Mouse (Mus musculus): ENCODE measurements at regions not wholly inside any gene's neighbourhood (a gene's known extent, or its start where the extent isn't known, plus 50 kb on each side); places are given as distances from the start of the nearest gene placed in this dataset.

DNA sequence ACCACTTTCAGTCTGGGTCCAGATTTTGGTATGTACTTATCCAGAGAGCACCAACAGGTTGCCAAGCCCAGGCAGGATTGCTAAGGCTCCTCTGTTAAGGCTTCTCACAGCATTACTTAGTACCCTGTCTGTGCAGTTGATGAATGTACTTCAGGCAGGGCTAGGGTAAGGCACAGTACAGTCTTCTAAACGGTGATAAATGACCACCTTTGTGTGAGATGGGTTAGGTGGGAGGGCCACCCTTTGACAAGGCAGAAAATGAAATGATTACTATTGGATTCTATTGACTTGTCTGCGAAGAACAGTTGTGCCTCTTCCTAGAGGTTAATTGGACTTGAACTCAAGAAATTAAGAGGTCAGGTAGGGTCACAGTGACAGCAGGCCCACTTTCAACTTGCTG lies 594.4 kb upstream of the Itga1 start:
- no peaks in the 10 kb centered on the region for H3K36me3 ChIP-seq (replicated peaks)
- TF ChIP-seq GATA1 (IDR thresholded peaks at IDR 0.05; ENCODE audit: borderline replicate concordance, low read length) (no peak), POLR2AphosphoS5 (IDR thresholded peaks at IDR 0.05; ENCODE audit: insufficient replicate concordance, low read depth, low read length) (no peak), TAL1 (conservative IDR thresholded peaks at IDR 0.05; ENCODE audit: low read depth, low read length) (no peak), CTCF (IDR thresholded peaks at IDR 0.05; ENCODE audit: low read depth, low read length) (no peak), GATA2 (IDR thresholded peaks at IDR 0.05; ENCODE audit: borderline replicate concordance, low read depth, low read length) (no peak)
- no peak for DNase-seq (ENCODE audit: low spot score)
- no peaks in the 10 kb centered on the region for H3K27me3 ChIP-seq (ENCODE audit: insufficient read depth, low read length)
- H3K4me3 ChIP-seq (ENCODE audit: low read depth, low read length) = no peak overlapping the region
- peaks cover 4% of the 10 kb centered on the region; the same call in 1 of the 2 replicates for H3K9me3 ChIP-seq (replicated peaks)
- no peak for ATAC-seq (ENCODE audit: extremely low read depth, insufficient number of reproducible peaks, low FRiP score, poor library complexity, severe bottlenecking)
- H3K4me1 ChIP-seq (ENCODE audit: insufficient read depth, low read depth, low read length) = no peaks in the 10 kb centered on the region

DNA sequence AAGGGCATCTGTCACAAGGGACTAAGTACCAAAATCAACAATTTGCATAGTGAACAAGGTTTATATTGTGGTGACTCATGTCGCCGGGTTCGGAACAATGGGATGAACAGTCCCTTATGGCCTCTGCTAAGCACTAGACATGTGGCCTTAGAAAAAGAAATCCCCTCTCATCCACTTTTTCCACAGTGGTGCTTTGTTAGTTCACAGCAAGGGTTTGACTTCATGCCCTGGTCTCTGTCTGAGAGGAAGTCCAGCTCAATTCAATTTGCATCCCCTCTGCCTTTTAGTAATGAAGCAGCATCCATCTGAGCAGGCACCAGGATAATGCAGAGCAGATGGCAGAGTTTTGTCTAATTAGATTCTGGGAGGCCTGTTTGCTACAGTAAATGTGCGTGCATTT lies 585.7 kb upstream of the Itga1 start:
- H3K9me3 ChIP-seq (replicated peaks) = no peaks in the 10 kb centered on the region
- no peak for TF ChIP-seq TAL1 (conservative IDR thresholded peaks at IDR 0.05; ENCODE audit: low read depth, low read length)
- no peak for TF ChIP-seq CTCF (IDR thresholded peaks at IDR 0.05; ENCODE audit: low read depth, low read length)
- TF ChIP-seq GATA2 (IDR thresholded peaks at IDR 0.05; ENCODE audit: borderline replicate concordance, low read depth, low read length) = no peak
- no peak for TF ChIP-seq GATA1 (IDR thresholded peaks at IDR 0.05; ENCODE audit: borderline replicate concordance, low read length)
- no peak for TF ChIP-seq POLR2AphosphoS5 (IDR thresholded peaks at IDR 0.05; ENCODE audit: insufficient replicate concordance, low read depth, low read length)
- H3K27me3 ChIP-seq (ENCODE audit: insufficient read depth, low read length) = no peaks in the 10 kb centered on the region
- DNase-seq (ENCODE audit: low spot score) (no peak), ATAC-seq (ENCODE audit: extremely low read depth, insufficient number of reproducible peaks, low FRiP score, poor library complexity, severe bottlenecking) (no peak)
- no peaks in the 10 kb centered on the region for H3K4me1 ChIP-seq (ENCODE audit: insufficient read depth, low read depth, low read length)
- H3K4me3 ChIP-seq (ENCODE audit: low read depth, low read length) = no peak overlapping the region
- H3K36me3 ChIP-seq (replicated peaks) = no peaks in the 10 kb centered on the region

DNA sequence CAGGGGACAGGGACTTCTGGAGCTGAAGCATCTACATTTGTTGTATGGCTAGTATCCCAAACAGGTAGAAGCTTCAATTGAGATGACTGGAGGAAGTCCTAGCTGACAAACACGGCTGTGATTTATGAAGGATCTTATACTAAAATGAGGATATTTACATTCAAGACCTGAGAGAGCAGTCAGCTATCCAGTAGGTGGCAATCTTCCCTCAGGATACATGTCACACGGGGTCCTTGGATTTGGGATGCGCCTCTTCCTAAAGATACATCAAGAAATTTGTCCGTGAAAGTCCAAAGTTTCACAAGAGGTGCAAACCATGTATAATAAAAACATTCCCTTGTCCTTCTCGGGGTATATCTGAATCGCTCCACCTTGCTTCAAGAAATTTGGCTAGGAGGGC lies 577.8 kb upstream of the Itga1 start:
- Histone ChIP-seq H3K4me3 (ENCODE audit: low read depth, low read length) (no peak overlapping the region), H3K36me3 (replicated peaks) (no peaks in the 10 kb centered on the region), H3K9me3 (replicated peaks) (peaks cover 6% of the 10 kb centered on the region; the same call in 1 of the 2 replicates), H3K27me3 (ENCODE audit: insufficient read depth, low read length) (no peaks in the 10 kb centered on the region), H3K4me1 (ENCODE audit: insufficient read depth, low read depth, low read length) (no peaks in the 10 kb centered on the region)
- DNase-seq (ENCODE audit: low spot score) (no peak), ATAC-seq (ENCODE audit: extremely low read depth, insufficient number of reproducible peaks, low FRiP score, poor library complexity, severe bottlenecking) (no peak)
- no peak for TF ChIP-seq TAL1 (conservative IDR thresholded peaks at IDR 0.05; ENCODE audit: low read depth, low read length)
- no peak for TF ChIP-seq CTCF (IDR thresholded peaks at IDR 0.05; ENCODE audit: low read depth, low read length)
- TF ChIP-seq GATA2 (IDR thresholded peaks at IDR 0.05; ENCODE audit: borderline replicate concordance, low read depth, low read length) = no peak
- no peak for TF ChIP-seq POLR2AphosphoS5 (IDR thresholded peaks at IDR 0.05; ENCODE audit: insufficient replicate concordance, low read depth, low read length)

DNA sequence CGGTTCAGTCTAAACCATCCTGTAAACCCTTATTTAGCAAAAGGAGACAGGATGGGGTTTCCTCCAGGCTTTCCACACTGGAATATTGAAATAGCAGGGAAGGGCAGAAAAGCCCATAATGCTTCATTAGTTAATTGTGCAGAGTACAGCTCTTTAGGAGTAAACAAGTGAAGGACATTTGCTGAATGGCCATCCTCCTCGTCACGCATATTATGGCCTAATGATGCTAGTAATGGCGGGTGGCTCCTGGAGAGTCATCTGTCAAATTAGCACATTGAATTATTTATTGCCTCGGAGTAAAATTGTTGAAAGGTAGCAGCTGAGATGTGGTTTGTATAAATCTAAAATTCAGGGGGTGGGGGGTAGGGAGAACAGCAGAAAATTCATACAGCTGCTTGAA lies 575.1 kb upstream of the Itga1 start:
- DNase-seq (ENCODE audit: low spot score) = no peak
- H3K4me3 ChIP-seq (ENCODE audit: low read depth, low read length) = no peak overlapping the region
- H3K27me3 ChIP-seq (ENCODE audit: insufficient read depth, low read length) = no peaks in the 10 kb centered on the region
- TF ChIP-seq CTCF (IDR thresholded peaks at IDR 0.05; ENCODE audit: low read depth, low read length) = no peak
- no peak for TF ChIP-seq GATA1 (IDR thresholded peaks at IDR 0.05; ENCODE audit: borderline replicate concordance, low read length)
- TF ChIP-seq TAL1 (conservative IDR thresholded peaks at IDR 0.05; ENCODE audit: low read depth, low read length) = no peak
- no peak for TF ChIP-seq POLR2AphosphoS5 (IDR thresholded peaks at IDR 0.05; ENCODE audit: insufficient replicate concordance, low read depth, low read length)
- TF ChIP-seq GATA2 (IDR thresholded peaks at IDR 0.05; ENCODE audit: borderline replicate concordance, low read depth, low read length) = no peak
- no peak for ATAC-seq (ENCODE audit: extremely low read depth, insufficient number of reproducible peaks, low FRiP score, poor library complexity, severe bottlenecking)
- H3K4me1 ChIP-seq (ENCODE audit: insufficient read depth, low read depth, low read length) = no peaks in the 10 kb centered on the region
- peaks cover 10% of the 10 kb centered on the region for H3K9me3 ChIP-seq (replicated peaks)
- H3K36me3 ChIP-seq (replicated peaks) = no peaks in the 10 kb centered on the region

DNA sequence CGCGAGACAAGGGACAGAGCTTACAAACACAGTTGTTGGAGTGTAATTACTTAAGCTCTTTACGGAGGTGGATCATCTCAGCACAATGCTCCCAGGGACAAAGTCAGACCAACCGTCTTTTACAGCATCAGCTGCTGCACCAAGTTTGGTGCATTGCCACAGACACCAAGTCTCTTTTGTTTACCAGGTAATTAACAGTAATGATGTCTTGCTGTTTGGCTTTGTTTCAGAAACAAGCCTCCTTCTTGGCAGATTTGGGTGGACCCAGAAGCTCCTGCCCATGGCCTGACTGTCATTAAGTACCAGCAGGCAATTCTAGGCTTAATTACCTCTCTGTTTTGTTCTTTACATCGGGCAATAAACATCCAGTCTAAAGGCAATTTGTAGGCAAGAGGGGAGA lies 572.0 kb upstream of the Itga1 start:
- TF ChIP-seq GATA2 (IDR thresholded peaks at IDR 0.05; ENCODE audit: borderline replicate concordance, low read depth, low read length) = no peak
- no peak for TF ChIP-seq CTCF (IDR thresholded peaks at IDR 0.05; ENCODE audit: low read depth, low read length)
- TF ChIP-seq POLR2AphosphoS5 (IDR thresholded peaks at IDR 0.05; ENCODE audit: insufficient replicate concordance, low read depth, low read length) = no peak
- no peak for TF ChIP-seq TAL1 (conservative IDR thresholded peaks at IDR 0.05; ENCODE audit: low read depth, low read length)
- TF ChIP-seq GATA1 (IDR thresholded peaks at IDR 0.05; ENCODE audit: borderline replicate concordance, low read length) = no peak
- H3K9me3 ChIP-seq (replicated peaks) = peaks cover 7% of the 10 kb centered on the region
- no peak for ATAC-seq (ENCODE audit: extremely low read depth, insufficient number of reproducible peaks, low FRiP score, poor library complexity, severe bottlenecking)
- DNase-seq (ENCODE audit: low spot score) = no peak
- H3K36me3 ChIP-seq (replicated peaks) = no peaks in the 10 kb centered on the region
- no peaks in the 10 kb centered on the region for H3K27me3 ChIP-seq (ENCODE audit: insufficient read depth, low read length)
- no peaks in the 10 kb centered on the region for H3K4me1 ChIP-seq (ENCODE audit: insufficient read depth, low read depth, low read length)
- H3K4me3 ChIP-seq (ENCODE audit: low read depth, low read length) = no peak overlapping the region

DNA sequence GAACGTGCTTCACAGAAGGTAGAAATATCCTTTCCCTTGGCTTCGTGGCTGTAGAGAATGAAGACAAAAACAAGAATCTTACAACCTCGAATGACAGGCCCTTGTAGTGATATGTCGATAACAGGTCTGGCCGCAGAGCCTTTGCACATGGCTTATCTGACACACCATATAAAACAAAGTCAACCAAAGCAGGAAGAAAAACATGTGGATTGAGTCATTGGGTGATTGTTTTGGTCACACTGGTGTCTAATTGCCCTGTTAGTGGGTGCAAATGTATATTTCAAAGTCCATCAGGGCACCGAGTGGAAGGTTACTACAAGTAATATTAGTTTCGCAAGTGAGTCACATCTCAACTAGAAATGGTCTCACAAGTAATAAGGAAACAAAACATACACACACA lies 569.9 kb upstream of the Itga1 start:
- no peak overlapping the region for H3K4me3 ChIP-seq (ENCODE audit: low read depth, low read length)
- DNase-seq (ENCODE audit: low spot score) = no peak
- no peaks in the 10 kb centered on the region for H3K4me1 ChIP-seq (ENCODE audit: insufficient read depth, low read depth, low read length)
- no peaks in the 10 kb centered on the region for H3K36me3 ChIP-seq (replicated peaks)
- H3K9me3 ChIP-seq (replicated peaks) = peaks cover 7% of the 10 kb centered on the region
- no peak for ATAC-seq (ENCODE audit: extremely low read depth, insufficient number of reproducible peaks, low FRiP score, poor library complexity, severe bottlenecking)
- TF ChIP-seq GATA2 (IDR thresholded peaks at IDR 0.05; ENCODE audit: borderline replicate concordance, low read depth, low read length) (no peak), CTCF (IDR thresholded peaks at IDR 0.05; ENCODE audit: low read depth, low read length) (no peak), GATA1 (IDR thresholded peaks at IDR 0.05; ENCODE audit: borderline replicate concordance, low read length) (no peak), POLR2AphosphoS5 (IDR thresholded peaks at IDR 0.05; ENCODE audit: insufficient replicate concordance, low read depth, low read length) (no peak), TAL1 (conservative IDR thresholded peaks at IDR 0.05; ENCODE audit: low read depth, low read length) (no peak)
- no peaks in the 10 kb centered on the region for H3K27me3 ChIP-seq (ENCODE audit: insufficient read depth, low read length)

All from G1E (cell line).